Mouse (Mus musculus) left cerebral cortex, postnatal 25 days (tissue): ENCODE measurements around the gene Lum. TPM values are rescaled to one million over a fixed set of nuclear protein-coding genes. Genes with fewer than 3 reads are reported as not detected.

Experiments used
- DNase-seq, 2 experiments: peaks; one replicate each; pipeline ENCODE4 v3.0.0; 2022; ENCODE audit warnings: low spot score in 2 of 2, mixed read lengths in 1 of 2
- intact Hi-C: fragments of 180-260 bp; cut with DNase I; formaldehyde crosslinking; loops from one replicate; pipeline ENCODE4 v1.15.1; 2025
- total RNA-seq, 2 experiments: library from RNA; stranded (reverse); gene quantifications; 2 replicates each; pipeline ENCODE4 v1.2.3; 2021

The Lum gene
- 1 to 10 TPM; 1.9 to 2.7 TPM for total RNA-seq

- no peak for DNase-seq
- intact Hi-C loops, result no loop called here
Measured at GRCm38 (mm10) chr10:97564957-97565856, at the start of gene Lum. Lum (plus strand) TSS chr10:97565128.

- DNase-seq, result no peak
- intact Hi-C loops, result no loop called here
Measured at GRCm38 (mm10) chr10:97523366-97523765, 41.6 kb upstream of the Lum start.

- no peak for DNase-seq
- intact Hi-C loops, result no loop called here
Measured at GRCm38 (mm10) chr10:97535697-97536096, 29.2 kb upstream of the Lum start.

- intact Hi-C loops, result no loop called here
Measured at GRCm38 (mm10) chr10:97536921-97537320, 28.0 kb upstream of the Lum start.

GRCm38 (mm10) chr10:97538202-97538601 lies 26.7 kb upstream of the Lum start:
- no peak for DNase-seq

More at GRCm38 (mm10) chr10:97536921-97537320, 28.0 kb upstream of the Lum start:
- DNase-seq, result no peak

GRCm38 (mm10) chr10:97547740-97548139 lies 17.2 kb upstream of the Lum start:
- no peak for DNase-seq
- intact Hi-C loops, result no loop called here

More at GRCm38 (mm10) chr10:97538202-97538601, 26.7 kb upstream of the Lum start:
- intact Hi-C loops, result no loop called here

- intact Hi-C loops, result no loop called here
- DNase-seq, result no peak
Measured at GRCm38 (mm10) chr10:97567489-97568135, 2.7 kb downstream of the Lum start.

GRCm38 (mm10) chr10:97582543-97583231 lies 17.8 kb downstream of the Lum start:
- intact Hi-C loops, result no loop called here
- DNase-seq, result peak; percentile 28 to 55

GRCm38 (mm10) chr10:97584176-97584575 lies 19.2 kb downstream of the Lum start:
- DNase-seq, result no peak
- intact Hi-C loops, result no loop called here

- intact Hi-C loops, result no loop called here
Measured at GRCm38 (mm10) chr10:97587159-97587558, 22.2 kb downstream of the Lum start.

GRCm38 (mm10) chr10:97589574-97589973 lies 24.6 kb downstream of the Lum start:
- intact Hi-C loops, result no loop called here
- peak in 1 of 2 experiments; percentile 3 for DNase-seq

More at GRCm38 (mm10) chr10:97587159-97587558, 22.2 kb downstream of the Lum start:
- DNase-seq, result no peak

- intact Hi-C loops, result no loop called here
- DNase-seq, result no peak
Measured at GRCm38 (mm10) chr10:97591036-97591435, 26.1 kb downstream of the Lum start.

GRCm38 (mm10) chr10:97591685-97592084 lies 26.8 kb downstream of the Lum start:
- intact Hi-C loops, result no loop called here

GRCm38 (mm10) chr10:97595680-97596079 lies 30.8 kb downstream of the Lum start:
- intact Hi-C loops, result no loop called here
- DNase-seq, result no peak

More at GRCm38 (mm10) chr10:97591685-97592084, 26.8 kb downstream of the Lum start:
- DNase-seq, result no peak

GRCm38 (mm10) chr10:97601744-97602143 lies 36.8 kb downstream of the Lum start:
- no peak for DNase-seq
- intact Hi-C loops, result no loop called here

GRCm38 (mm10) chr10:97603256-97603655 lies 38.3 kb downstream of the Lum start:
- no peak for DNase-seq
- intact Hi-C loops, result no loop called here

- intact Hi-C loops, result no loop called here
- DNase-seq, result no peak
Measured at GRCm38 (mm10) chr10:97606579-97606978, 41.7 kb downstream of the Lum start, which contains the start of gene Kera. Kera (plus strand) TSS chr10:97606879.
